Mouse (Mus musculus) frontal cortex, adult 2 months (tissue): ENCODE measurements at regions not wholly inside any gene's neighbourhood (a gene's known extent, or its start where the extent isn't known, plus 50 kb on each side); places are given as distances from the start of the nearest gene placed in this dataset.
A peak's percentile ranks its signal among the peaks of the same experiment; 100 is the strongest.

Source experiments
- DNase-seq, 2 experiments: peaks; one replicate each; pipeline ENCODE4 v3.0.0; 2022; ENCODE audit warnings: low spot score in 1 of 2; ENCODE audit errors: extremely low spot score in 1 of 2

DNA sequence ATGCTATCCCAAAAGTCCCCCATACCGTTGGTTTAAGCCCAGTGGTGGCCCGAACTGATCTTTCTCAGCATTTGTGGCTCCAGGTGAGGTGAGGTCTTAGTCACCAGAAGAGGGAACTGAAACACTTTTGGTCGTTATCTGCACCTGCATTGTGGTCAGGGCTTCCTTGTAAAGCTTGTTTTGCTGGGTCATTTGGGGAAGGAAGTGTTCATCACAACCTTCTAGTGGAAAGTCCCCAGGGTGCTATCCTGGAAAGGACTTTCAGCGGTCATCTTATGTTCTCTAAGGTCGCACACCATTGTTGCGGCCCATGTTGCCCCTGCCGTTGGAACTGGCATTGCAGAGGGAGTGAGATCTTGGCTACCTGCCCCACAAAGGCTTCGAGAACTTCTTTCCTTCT is 651.5 kb upstream of the Pcdh9 start:
- DNase-seq: no peak

DNA sequence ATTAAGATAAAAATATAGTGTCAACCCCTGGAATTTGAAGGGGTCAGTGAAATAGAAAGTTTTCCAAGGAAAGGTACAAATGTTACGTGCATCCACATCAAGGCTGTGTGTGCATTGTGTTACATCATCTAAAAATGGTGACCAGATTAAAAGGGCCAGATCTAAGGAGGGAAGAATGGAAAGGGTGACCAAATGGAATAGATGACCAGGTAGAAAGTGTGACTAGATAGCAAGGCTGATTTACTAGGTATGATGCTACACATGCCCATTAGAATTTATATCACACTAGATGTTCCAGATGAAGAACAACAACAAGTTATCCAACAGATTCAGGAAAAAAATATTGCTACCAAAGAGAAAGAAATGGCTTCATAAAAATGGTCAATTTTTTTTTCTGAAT is 635.2 kb upstream of the Pcdh9 start:
- no peak for DNase-seq

DNA sequence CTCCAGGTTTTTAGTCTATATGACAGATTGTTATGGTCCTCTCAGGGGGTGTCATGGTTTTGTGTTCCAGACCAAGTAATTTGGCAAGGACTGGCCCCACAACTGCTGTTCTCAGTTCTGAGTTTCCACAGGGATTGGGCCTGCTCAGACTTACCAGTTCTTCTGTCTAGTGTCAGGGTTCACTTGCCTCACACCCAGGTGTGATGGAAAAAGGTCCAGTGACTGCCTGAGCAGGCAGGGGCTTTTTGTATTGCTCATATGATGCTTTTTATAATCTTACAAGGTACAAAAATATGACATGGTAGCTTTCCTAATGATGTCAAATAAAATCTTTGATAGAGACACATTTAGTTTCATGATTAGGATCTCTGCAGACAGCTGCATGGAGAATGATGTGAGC is 634.8 kb upstream of the Pcdh9 start:
- DNase-seq: no peak

DNA sequence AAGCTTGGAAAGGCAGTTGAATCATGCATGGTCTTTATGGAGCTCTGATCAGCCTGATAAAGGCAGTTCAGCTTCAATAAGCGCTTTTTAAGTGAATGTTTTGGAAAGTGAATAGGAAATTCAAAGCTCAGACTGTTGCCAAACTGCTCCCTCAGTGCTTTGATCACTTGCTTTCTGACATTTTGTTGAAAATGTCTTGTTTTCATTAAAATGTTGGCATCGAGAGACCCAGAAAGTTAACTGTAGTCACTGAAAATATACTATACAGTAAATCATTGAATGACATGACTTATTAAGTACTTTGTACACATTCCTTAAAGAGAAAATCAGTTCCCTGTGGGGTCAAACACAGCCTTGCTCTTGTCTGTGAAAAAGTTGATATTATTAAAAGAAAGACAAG is 631.5 kb upstream of the Pcdh9 start:
- no peak for DNase-seq

DNA sequence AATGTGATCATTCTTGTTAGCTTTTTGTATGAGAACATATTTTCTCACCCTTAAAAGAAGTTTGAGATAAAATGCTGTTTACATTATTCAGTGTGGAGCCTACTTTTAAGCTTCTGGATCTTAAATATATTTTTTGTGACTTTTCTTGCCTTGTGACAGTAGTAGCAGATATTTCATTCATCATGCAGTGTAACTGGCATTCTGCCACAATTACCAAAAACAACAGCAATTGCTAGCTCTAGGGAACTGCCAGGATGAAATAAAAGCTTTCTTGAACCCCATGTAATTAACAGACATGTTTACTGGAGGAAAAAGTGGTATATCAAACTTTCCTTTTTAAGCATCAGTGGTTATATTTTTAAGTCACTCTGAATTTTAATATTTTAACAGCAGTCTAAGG is 600.9 kb upstream of the Pcdh9 start:
- peak in 1 of 2 experiments; percentile 5 for DNase-seq

DNA sequence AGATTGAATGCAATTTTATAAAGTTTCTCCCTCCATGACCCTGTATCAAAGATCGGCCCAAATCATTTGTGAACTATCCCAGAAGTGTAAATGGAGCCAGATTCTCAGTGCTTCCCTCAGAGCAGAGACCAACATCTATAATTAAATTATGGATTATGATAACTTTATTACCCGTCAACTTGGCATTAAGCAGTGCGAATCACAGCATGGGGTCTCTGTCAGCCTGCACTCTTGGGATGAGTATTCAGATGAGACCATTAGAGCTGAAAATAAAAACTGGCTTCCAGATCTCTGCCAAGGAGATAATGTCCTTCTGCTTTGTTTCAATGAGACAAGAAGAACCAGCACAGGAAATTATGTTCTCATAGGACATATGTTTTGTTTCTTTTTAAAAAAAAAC is 585.4 kb upstream of the Pcdh9 start:
- no peak for DNase-seq

DNA sequence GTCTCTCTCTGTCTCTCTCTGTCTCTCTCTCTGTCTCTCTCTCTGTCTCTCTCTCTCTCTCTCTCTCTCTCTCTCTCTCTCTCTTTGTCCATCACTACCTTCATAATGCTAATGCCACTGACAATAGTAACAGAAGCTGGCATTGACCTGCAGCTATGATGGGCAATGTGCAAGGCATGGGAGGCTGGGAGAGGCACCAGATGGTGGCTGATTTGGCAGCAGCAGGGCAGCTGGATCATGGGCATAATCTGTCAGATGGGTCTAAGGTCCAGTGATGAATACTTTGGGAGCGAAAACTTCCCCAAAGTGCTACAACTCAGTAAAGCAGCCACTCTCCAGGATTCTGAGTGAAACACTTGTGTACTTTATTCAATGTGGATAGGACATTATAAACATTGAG is 582.7 kb upstream of the Pcdh9 start:
- no peak for DNase-seq

DNA sequence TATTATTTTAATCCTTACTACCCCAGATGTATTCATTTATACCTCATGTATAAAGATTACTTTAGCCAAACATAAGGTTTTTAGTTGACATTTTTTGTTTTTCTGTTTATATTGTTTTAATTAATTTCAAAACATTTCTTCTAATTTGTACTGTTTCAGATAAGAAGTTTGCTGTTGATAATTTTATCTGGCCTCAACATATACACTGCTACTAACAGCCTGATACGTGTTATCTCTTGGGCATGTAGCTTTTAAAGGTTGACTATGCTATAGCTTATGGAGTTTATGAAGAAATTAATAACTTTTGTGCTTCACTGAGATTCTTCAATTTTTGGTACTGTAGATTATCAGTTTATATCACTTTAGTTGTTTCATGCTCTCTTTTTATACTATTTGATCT is 555.5 kb upstream of the Pcdh9 start:
- DNase-seq: no peak

DNA sequence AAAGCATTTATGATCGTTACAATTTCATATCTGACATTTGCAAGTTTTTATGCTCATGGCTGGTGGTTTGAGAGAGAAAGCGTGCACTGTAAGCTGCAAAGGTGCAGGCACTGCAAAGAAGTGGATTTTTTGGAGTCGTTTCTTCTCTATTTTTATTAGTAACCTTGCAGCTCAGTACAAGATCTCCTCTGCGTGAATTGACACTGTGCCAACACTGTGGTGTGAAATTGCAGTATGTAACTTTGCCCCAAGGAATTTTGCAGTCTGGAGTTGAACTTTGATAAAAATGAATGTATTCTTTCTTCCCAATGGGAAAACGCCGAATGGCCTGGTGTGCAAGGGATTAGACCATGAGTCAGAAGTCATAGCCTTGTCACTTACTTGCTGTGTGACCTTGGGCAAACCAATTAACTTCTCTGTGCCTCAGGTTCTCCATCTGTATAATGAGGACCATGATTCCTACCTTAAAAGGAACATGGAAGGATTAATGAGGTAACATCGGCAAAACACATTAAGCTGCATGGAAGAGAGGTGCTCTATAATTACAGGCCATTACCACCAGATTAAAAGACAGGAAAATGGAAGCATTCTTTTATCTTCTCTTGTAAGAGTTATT is 543.0 kb upstream of the Pcdh9 start:
- DNase-seq: no peak

DNA sequence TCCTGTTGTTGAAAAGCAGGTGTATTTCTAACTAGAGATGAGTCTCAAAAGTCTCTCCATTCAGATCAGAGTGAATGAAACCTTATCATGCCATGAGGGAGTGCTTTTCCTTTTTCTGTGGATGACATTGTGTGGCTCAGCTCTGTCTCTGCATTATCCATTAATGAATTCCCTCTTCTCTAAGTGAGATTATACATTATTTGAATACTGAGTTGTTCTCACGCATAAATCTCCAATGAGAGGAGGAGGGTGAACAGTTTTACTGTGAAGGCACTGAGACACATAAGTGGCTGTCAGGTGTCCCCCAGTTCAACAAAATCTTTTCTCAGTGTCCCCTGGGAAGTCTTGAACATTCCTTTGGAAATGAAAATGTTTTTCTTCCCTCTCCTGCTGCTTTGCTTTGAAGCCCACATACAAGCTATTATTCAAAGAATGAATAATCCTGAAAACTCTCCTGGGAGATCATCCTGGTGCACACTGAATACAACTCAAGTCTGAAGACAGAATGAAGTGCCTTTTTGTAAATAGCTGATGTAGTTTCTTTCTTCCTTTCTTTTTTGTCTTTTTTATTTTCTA is 537.2 kb upstream of the Pcdh9 start:
- no peak for DNase-seq
